Mouse (Mus musculus) gastrocnemius, postnatal 10 days (tissue): ENCODE results near the gene Smpd3. TPM values are rescaled to one million over a fixed set of nuclear protein-coding genes. Genes with fewer than 3 reads are reported as not detected.

ENCODE experiments used
- DNase-seq: peaks from one replicate; pipeline ENCODE4 v3.0.0; 2021; ENCODE audit warnings: mixed read lengths
- long read RNA-seq, 2 experiments: library from polyadenylated mRNA; stranded (forward); transcript quantifications; one replicate each; pipeline ENCODE4 v2.0.0; 2021
- total RNA-seq, 2 experiments: library from RNA; stranded (reverse); gene quantifications; 2 replicates each; pipeline ENCODE4 v1.2.3; 2021

Gene Smpd3
- total RNA-seq = 1 to 10 TPM; 1.4 to 7.7 TPM
- long read RNA-seq, experiment 1, full-length matches to known transcripts = 6 of 17 reads
- long read RNA-seq, experiment 1, partial matches to known transcripts = 3 of 17 reads
- long read RNA-seq, experiment 1, other reads (novel, unspliced or antisense) = 8 of 17 reads
- long read RNA-seq, experiment 2, full-length matches to known transcripts = 1 of 4 reads
- long read RNA-seq, experiment 2, partial matches to known transcripts = 1 of 4 reads
- long read RNA-seq, experiment 2, other reads (novel, unspliced or antisense) = 2 of 4 reads

GRCm38 (mm10) chr8:106337852-106338521 lies at the start of gene Smpd3:
Gene Smpd3, minus strand, starts transcription at chr8:106337988.
- DNase-seq = peak; percentile 96

GRCm38 (mm10) chr8:106381026-106381425 lies 43.2 kb upstream of the Smpd3 start:
- no peak for DNase-seq

- no peak for DNase-seq
Measured at GRCm38 (mm10) chr8:106379357-106379756, 41.6 kb upstream of the Smpd3 start.

- DNase-seq = no peak
Measured at GRCm38 (mm10) chr8:106378501-106379048, 40.8 kb upstream of the Smpd3 start.

- peak; percentile 29 for DNase-seq
Measured at GRCm38 (mm10) chr8:106376862-106377261, 39.1 kb upstream of the Smpd3 start.

- no peak for DNase-seq
Measured at GRCm38 (mm10) chr8:106375957-106376356, 38.2 kb upstream of the Smpd3 start.

GRCm38 (mm10) chr8:106369069-106369468 lies 31.3 kb upstream of the Smpd3 start:
- DNase-seq = no peak

GRCm38 (mm10) chr8:106368501-106368900 lies 30.7 kb upstream of the Smpd3 start:
- DNase-seq = no peak

GRCm38 (mm10) chr8:106364837-106365236 lies 27.0 kb upstream of the Smpd3 start:
- DNase-seq = no peak

- no peak for DNase-seq
Measured at GRCm38 (mm10) chr8:106364278-106364677, 26.5 kb upstream of the Smpd3 start.

GRCm38 (mm10) chr8:106363321-106363720 lies 25.5 kb upstream of the Smpd3 start:
- DNase-seq = no peak

GRCm38 (mm10) chr8:106359650-106360338 lies 22.0 kb upstream of the Smpd3 start:
- DNase-seq = no peak

- no peak for DNase-seq
Measured at GRCm38 (mm10) chr8:106351135-106351534, 13.3 kb upstream of the Smpd3 start.

GRCm38 (mm10) chr8:106349398-106349797 lies 11.6 kb upstream of the Smpd3 start:
- DNase-seq = no peak

GRCm38 (mm10) chr8:106346123-106346522 lies 8.3 kb upstream of the Smpd3 start:
- no peak for DNase-seq

GRCm38 (mm10) chr8:106343471-106343870 lies 5.7 kb upstream of the Smpd3 start:
- DNase-seq = no peak

- no peak for DNase-seq
Measured at GRCm38 (mm10) chr8:106342828-106343227, 5.0 kb upstream of the Smpd3 start.

GRCm38 (mm10) chr8:106338741-106339209 lies 987 bp upstream of the Smpd3 start:
- DNase-seq = no peak

- no peak for DNase-seq
Measured at GRCm38 (mm10) chr8:106336561-106336960, 1.2 kb downstream of the Smpd3 start.

- DNase-seq = no peak
Measured at GRCm38 (mm10) chr8:106336031-106336430, 1.8 kb downstream of the Smpd3 start.

- DNase-seq = no peak
Measured at GRCm38 (mm10) chr8:106335196-106335595, 2.6 kb downstream of the Smpd3 start.

- DNase-seq = no peak
Measured at GRCm38 (mm10) chr8:106333346-106333745, 4.4 kb downstream of the Smpd3 start.

- DNase-seq = no peak
Measured at GRCm38 (mm10) chr8:106332498-106332897, 5.3 kb downstream of the Smpd3 start.
